Mouse (Mus musculus) CH12.LX (cell line): ENCODE results near the gene Dscam. TPM values are rescaled to one million over a fixed set of nuclear protein-coding genes. Genes with fewer than 3 reads are reported as not detected.

Source experiments
- DNase-seq: peaks from one replicate; pipeline ENCODE4 v3.0.0-alpha.2; 2013; ENCODE audit errors: extremely low read depth
- H3K27ac ChIP-seq: 2 replicates; pipeline ENCODE4 v1.5.1; 2012; ENCODE audit warnings: low read depth, mild to moderate bottlenecking, control low read depth, moderate library complexity; ENCODE audit not compliant: insufficient read depth
- H3K27me3 ChIP-seq: replicated peaks from 2 replicates; pipeline ENCODE3; 2012; ENCODE audit warnings: inconsistent platforms
- H3K36me3 ChIP-seq, 2 experiments: replicated peaks in 1 of 2; 2 replicates each; pipeline versions ENCODE3 to v1.6.1; 2012; ENCODE audit warnings: inconsistent platforms in 1 of 2, low read length in 1 of 2, mild to moderate bottlenecking in 1 of 2, mixed read lengths in 1 of 2, moderate library complexity in 1 of 2; ENCODE audit not compliant: control insufficient read depth in 1 of 2, insufficient read depth in 1 of 2
- H3K4me1 ChIP-seq, 2 experiments: 2 replicates each; pipeline ENCODE4 v1.6.1; 2012; ENCODE audit warnings: inconsistent platforms in 1 of 2, moderate library complexity in 1 of 2; ENCODE audit not compliant: insufficient read depth in 2 of 2, control insufficient read depth in 1 of 2
- H3K4me2 ChIP-seq: 2 replicates; pipeline ENCODE4 v1.6.1; 2012; ENCODE audit warnings: low read depth, mild to moderate bottlenecking, control low read depth; ENCODE audit not compliant: poor library complexity, insufficient read depth, severe bottlenecking
- H3K4me3 ChIP-seq, 3 experiments: fragments of 150-350 bp in 1 of 3; sonication (generic) in 1 of 3; replicated peaks in 1 of 3; 2 replicates each; pipeline versions ENCODE3 to v1.5.1; 2011 to 2012; ENCODE audit warnings: low read depth in 2 of 3, low read length in 2 of 3, mild to moderate bottlenecking in 2 of 3, moderate library complexity in 2 of 3, control low read depth in 1 of 3, improper control_type of control experiment in 1 of 3, inconsistent platforms in 1 of 3, mixed read lengths in 1 of 3; ENCODE audit not compliant: poor library complexity in 1 of 3
- H3K79me2 ChIP-seq: replicated peaks from 2 replicates; pipeline ENCODE4 v1.6.1; 2012; ENCODE audit warnings: mild to moderate bottlenecking, moderate library complexity; ENCODE audit not compliant: control insufficient read depth, poor library complexity, insufficient read depth, severe bottlenecking; ENCODE audit errors: extremely low read depth
- H3K9ac ChIP-seq: 2 replicates; pipeline ENCODE4 v1.6.1; 2012; ENCODE audit warnings: low read depth, mild to moderate bottlenecking, control low read depth, moderate library complexity; ENCODE audit not compliant: insufficient read depth
- H3K9me3 ChIP-seq: replicated peaks from 2 replicates; pipeline ENCODE3; 2012; ENCODE audit warnings: low read length, inconsistent platforms, mixed read lengths
- E2F4 ChIP-seq: IDR thresholded peaks from 2 replicates; pipeline ENCODE4 v1.6.1; 2011; ENCODE audit warnings: low read depth, low read length, improper control_type of control experiment; ENCODE audit not compliant: insufficient replicate concordance
- ELF1 ChIP-seq: IDR thresholded peaks from 2 replicates; pipeline ENCODE4 v1.6.1; 2014; ENCODE audit warnings: low read depth, mild to moderate bottlenecking, inconsistent platforms, low read length, improper control_type of control experiment
- EP300 ChIP-seq: IDR thresholded peaks from 2 replicates; pipeline ENCODE4 v1.6.1; 2011; ENCODE audit warnings: low read length, improper control_type of control experiment
- ETS1 ChIP-seq: conservative IDR thresholded peaks from 2 replicates; pipeline ENCODE4 v1.6.1; 2012; ENCODE audit warnings: low read depth, mild to moderate bottlenecking, inconsistent platforms, low read length, improper control_type of control experiment, moderate library complexity
- HCFC1 ChIP-seq: IDR thresholded peaks from 2 replicates; pipeline ENCODE4 v1.6.1; 2012; ENCODE audit warnings: low read depth, mild to moderate bottlenecking, inconsistent platforms, low read length, improper control_type of control experiment
- IRF4 ChIP-seq: IDR thresholded peaks from 2 replicates; pipeline ENCODE4 v1.6.1; 2014; ENCODE audit warnings: low read depth, mild to moderate bottlenecking, inconsistent platforms, low read length, improper control_type of control experiment
- JUN ChIP-seq: IDR thresholded peaks from 2 replicates; pipeline ENCODE4 v1.6.1; 2011; ENCODE audit warnings: low read depth, mild to moderate bottlenecking, low read length, improper control_type of control experiment, moderate library complexity; ENCODE audit not compliant: insufficient read depth
- JUND ChIP-seq: conservative IDR thresholded peaks from 2 replicates; pipeline ENCODE4 v1.6.1; 2011; ENCODE audit warnings: low read depth, low read length, improper control_type of control experiment
- MAFK ChIP-seq: IDR thresholded peaks from 2 replicates; pipeline ENCODE4 v1.6.1; 2011; ENCODE audit warnings: low read length, improper control_type of control experiment; ENCODE audit not compliant: insufficient replicate concordance
- MAZ ChIP-seq: IDR thresholded peaks from 2 replicates; pipeline ENCODE4 v1.6.1; 2012; ENCODE audit warnings: low read depth, mild to moderate bottlenecking, inconsistent platforms, low read length, improper control_type of control experiment, moderate library complexity
- MEF2A ChIP-seq: IDR thresholded peaks from 2 replicates; pipeline ENCODE4 v1.6.1; 2014; ENCODE audit warnings: low read depth, mild to moderate bottlenecking, inconsistent platforms, low read length, improper control_type of control experiment, borderline replicate concordance
- MXI1 ChIP-seq: IDR thresholded peaks from 2 replicates; pipeline ENCODE4 v1.6.1; 2011; ENCODE audit warnings: mild to moderate bottlenecking, low read depth, low read length, improper control_type of control experiment
- RAD21 ChIP-seq: IDR thresholded peaks from 2 replicates; pipeline ENCODE4 v1.6.1; 2011; ENCODE audit warnings: low read depth, mild to moderate bottlenecking, low read length, improper control_type of control experiment, moderate library complexity
- RCOR1 ChIP-seq: conservative IDR thresholded peaks from 2 replicates; pipeline ENCODE4 v1.6.1; 2012; ENCODE audit warnings: low read depth, mild to moderate bottlenecking, inconsistent platforms, low read length, improper control_type of control experiment
- SIN3A ChIP-seq: IDR thresholded peaks from 2 replicates; pipeline ENCODE4 v1.6.1; 2012; ENCODE audit warnings: low read length, improper control_type of control experiment, inconsistent platforms
- TBP ChIP-seq: conservative IDR thresholded peaks from 2 replicates; pipeline ENCODE4 v1.6.1; 2011; ENCODE audit warnings: low read depth, low read length, improper control_type of control experiment
- TCF12 ChIP-seq: IDR thresholded peaks from 2 replicates; pipeline ENCODE4 v1.6.1; 2014; ENCODE audit warnings: low read depth, mild to moderate bottlenecking, inconsistent platforms, low read length, improper control_type of control experiment
- UBTF ChIP-seq: IDR thresholded peaks from 2 replicates; pipeline ENCODE4 v1.6.1; 2012; ENCODE audit warnings: low read depth, mild to moderate bottlenecking, inconsistent platforms, low read length, improper control_type of control experiment, moderate library complexity
- ZKSCAN1 ChIP-seq: IDR thresholded peaks from 2 replicates; pipeline ENCODE4 v1.6.1; 2012; ENCODE audit warnings: low read depth, inconsistent platforms, low read length, improper control_type of control experiment, borderline replicate concordance
- dilution Hi-C: fragments of 300-500 bp; cut with MboI; formaldehyde crosslinking; loops from 2 replicates; pipeline ENCODE4 v1.14.3; 2020; ENCODE audit warnings: low sequenced_read_pairs; ENCODE audit not compliant: extremely low pct_unique_long_range_greater_than_20kb, extremely low pct_ligation_motif_present
- in situ Hi-C: fragments of 300-500 bp; cut with MboI; formaldehyde crosslinking; loops from 3 replicates; pipeline ENCODE4 v1.14.3; 2019; ENCODE audit warnings: low sequenced_read_pairs, low pct_ligation_motif_present, low pct_unique_long_range_greater_than_20kb, mixed read lengths
- polyA plus RNA-seq: library from polyadenylated mRNA; unstranded; fragments of >175 nt; gene quantifications from 2 replicates; pipeline ENCODE4 v1.2.1, GENCODE M21; 2012; ENCODE audit warnings: low read depth; ENCODE audit not compliant: insufficient read length
- total RNA-seq, 2 experiments: library from RNA; depleted of rRNA; stranded (reverse); fragments of 300-350 nt in 1 of 2; fragments of >200 nt in 1 of 2; gene quantifications; 2 replicates each; pipeline ENCODE4 v1.2.3; 2012 to 2014

The Dscam gene
- total and polyA plus RNA-seq, 3 experiments, result under 0.01 to 0.39 (median 0.12) TPM

DNA sequence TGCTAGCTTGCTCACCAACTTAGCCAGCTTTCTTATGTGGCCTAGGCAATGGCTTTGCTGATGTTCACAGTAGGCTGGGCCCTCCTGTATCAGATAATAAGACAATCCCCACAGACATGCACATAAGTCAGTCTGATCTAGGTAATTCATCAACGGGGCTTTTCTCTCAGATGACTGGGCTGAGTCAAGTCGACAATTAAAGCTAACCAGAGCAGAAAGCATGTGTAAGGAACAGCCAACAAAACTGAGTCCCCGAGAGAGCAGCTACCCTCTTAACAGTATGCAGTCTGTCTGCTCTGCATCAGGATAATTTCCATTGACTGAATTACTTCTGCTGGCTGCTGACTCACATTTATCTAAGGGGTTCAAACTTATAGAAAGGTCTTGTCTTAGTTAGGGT lies 603.1 kb downstream of the Dscam start:
- Histone ChIP-seq H3K4me1 (peaks cover 0 to 20% of the 10 kb centered on the region in 2 experiments; a peak in 2 of 4 replicates), H3K79me2 (no peaks in the 10 kb centered on the region), H3K36me3 (no peaks in the 10 kb centered on the region), H3K4me2 (no peak overlapping the region), H3K27ac (no peak overlapping the region), H3K9me3 (no peaks in the 10 kb centered on the region), H3K4me3 (no peak overlapping the region), H3K27me3 (no peaks in the 10 kb centered on the region), H3K9ac (no peak overlapping the region)
- TF ChIP-seq RCOR1 (no peak), ZKSCAN1 (no peak), MAZ (no peak), JUND (no peak), E2F4 (no peak), SIN3A (no peak), TBP (no peak), UBTF (no peak), JUN (no peak)
- in situ Hi-C loops, result no loop called here
- dilution Hi-C loops, result no loop called here
- no peak for DNase-seq

DNA sequence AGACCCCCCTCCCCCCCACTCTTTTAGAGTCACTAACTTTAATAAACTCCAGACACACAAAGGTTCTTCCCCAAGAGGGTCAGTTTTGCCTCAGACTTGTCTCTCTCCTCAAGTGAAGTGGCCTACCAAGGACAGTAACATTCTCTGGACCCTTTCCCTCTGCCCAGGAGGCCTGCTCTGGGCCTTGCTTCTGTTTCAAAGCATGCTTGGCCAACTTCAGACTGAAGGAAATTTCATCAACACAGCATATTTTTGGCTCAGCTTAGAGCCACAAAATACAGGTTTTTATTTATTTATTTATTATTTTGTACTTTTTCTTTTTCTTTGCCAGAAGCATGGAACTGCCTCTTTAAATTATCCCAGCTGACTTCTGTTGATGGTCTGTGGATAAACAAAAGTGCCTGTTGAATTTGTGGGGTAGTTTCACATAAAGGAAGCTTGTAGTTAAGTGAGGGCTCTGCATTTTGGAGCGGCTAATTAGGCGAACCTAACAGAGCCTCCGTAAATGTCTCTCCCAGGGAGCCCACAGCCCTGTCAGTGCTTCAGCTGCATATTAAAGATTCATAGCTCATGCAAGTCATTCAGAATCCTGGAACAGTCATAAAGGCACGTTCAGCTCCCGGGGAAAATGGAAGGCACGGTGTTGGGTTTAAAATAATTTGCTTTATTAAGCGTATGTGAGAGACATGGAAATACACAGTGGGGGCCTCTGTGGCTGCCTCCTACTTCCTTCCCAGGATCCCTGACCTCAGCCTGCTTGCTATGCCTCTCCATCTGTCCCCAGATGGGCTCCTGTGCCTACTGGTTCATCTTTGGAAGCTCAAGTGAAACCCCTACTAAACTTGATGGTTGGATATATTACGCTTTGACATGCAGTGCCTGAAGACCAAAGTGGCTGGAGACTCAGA lies 606.9 kb downstream of the Dscam start:
- Histone ChIP-seq H3K79me2 (no peaks in the 10 kb centered on the region), H3K9me3 (peaks cover 6% of the 10 kb centered on the region)
- in situ Hi-C loops, result no loop called here

More for the DNA sequence above, 606.9 kb downstream of the Dscam start:
- Histone ChIP-seq H3K4me2 (no peak overlapping the region), H3K4me1 (peaks cover 0 to 26% of the 10 kb centered on the region in 2 experiments; a peak in 2 of 4 replicates), H3K9ac (no peak overlapping the region), H3K27me3 (no peaks in the 10 kb centered on the region), H3K27ac (no peak overlapping the region), H3K36me3 (no peaks in the 10 kb centered on the region), H3K4me3 (no peak overlapping the region)
- dilution Hi-C loops, result no loop called here
- no peak for TF ChIP-seq MXI1
- TF ChIP-seq MAFK, result no peak
- TF ChIP-seq ELF1, result no peak
- no peak for TF ChIP-seq HCFC1
- TF ChIP-seq TCF12, result no peak
- TF ChIP-seq E2F4, result no peak
- no peak for TF ChIP-seq IRF4
- TF ChIP-seq JUN, result no peak
- no peak for TF ChIP-seq EP300
- no peak for TF ChIP-seq ETS1
- no peak for TF ChIP-seq RAD21
- no peak for TF ChIP-seq UBTF
- TF ChIP-seq MEF2A, result no peak
- TF ChIP-seq SIN3A, result no peak
- no peak for DNase-seq
